8 mouse cellular contexts compared by ENCODE assay signal in the genomic region with DNA sequence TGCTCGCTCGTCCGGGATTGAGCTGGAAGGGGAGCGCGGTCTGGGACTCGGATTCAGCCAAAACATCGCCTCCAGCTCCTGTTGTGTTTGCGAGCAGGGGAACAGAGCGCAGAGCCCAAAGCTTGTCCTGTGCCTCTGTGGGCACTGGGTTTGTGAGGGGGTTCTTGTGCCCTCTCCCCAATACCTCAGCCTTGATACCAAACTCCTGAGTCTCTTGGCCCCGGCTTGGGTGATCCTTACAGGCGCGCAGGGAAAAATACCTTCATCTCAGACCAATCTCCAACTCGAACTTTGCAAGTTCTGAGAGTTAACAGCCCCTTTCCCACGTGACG. TPM values are rescaled to one million over a fixed set of nuclear protein-coding genes. Genes with fewer than 3 reads are reported as not detected.
A peak's percentile ranks its signal among the peaks of the same experiment; 100 is the strongest.
DNase-seq lines count a peak whose midpoint lies in the region; ATAC-seq lines count a peak whose summit lies in the region.

No protein-coding gene starts in this region.

- H3K4me2 ChIP-seq in neural tube, embryonic 11.5 days (ENCODE audit: low read depth) = peak overlapping the region; percentile 74
- peak overlapping the region; percentile 79 for H3K4me2 ChIP-seq in limb, embryonic 12.5 days
- peak overlapping the region; percentile 78 for H3K4me2 ChIP-seq in stomach, embryonic 14.5 days (replicated peaks; ENCODE audit: low read depth, low read length)

- peak; percentile 53 for DNase-seq in embryo, embryonic 10 days (ENCODE audit: low spot score)
- no peak for DNase-seq in embryo, embryonic 9.5 days (ENCODE audit: extremely low spot score)
- DNase-seq in neural tube, embryonic 11.5 days (ENCODE audit: low spot score) = no peak
- DNase-seq in neural tube, embryonic 10.5 days (ENCODE audit: extremely low spot score, low spot score) = no peak
- no peak for DNase-seq in frontal cortex, postnatal 36 days (ENCODE audit: low spot score in 2 of 2)
- DNase-seq in T-cell, adult 2 months (ENCODE audit: low spot score) = no peak

- 0 out of 2 replicates have a peak overlapping the region, but pooled peaks have one; percentile 24 for H3K27ac ChIP-seq in neural tube, embryonic 11.5 days (ENCODE audit: low read depth, low read length)
- peak overlapping the region; percentile 95 for H3K27ac ChIP-seq in limb, embryonic 12.5 days
- peak overlapping the region; percentile 95 for H3K27ac ChIP-seq in stomach, embryonic 14.5 days (ENCODE audit: low read length)

- H3K4me1 ChIP-seq in neural tube, embryonic 11.5 days (ENCODE audit: control insufficient read depth, insufficient read depth, low read length) = peaks cover 7% of the 10 kb centered on the region
- peaks cover 50% of the 10 kb centered on the region for H3K4me1 ChIP-seq in limb, embryonic 12.5 days (replicated peaks)
- H3K4me1 ChIP-seq in stomach, embryonic 14.5 days (ENCODE audit: control insufficient read depth, insufficient read depth, low read length) = peaks cover 18% of the 10 kb centered on the region

- H3K36me3 ChIP-seq in neural tube, embryonic 11.5 days (ENCODE audit: control insufficient read depth, insufficient read depth, low read length) = no peaks in the 10 kb centered on the region
- H3K36me3 ChIP-seq in limb, embryonic 12.5 days = no peaks in the 10 kb centered on the region
- H3K36me3 ChIP-seq in stomach, embryonic 14.5 days (ENCODE audit: control insufficient read depth, insufficient read depth, low read length) = no peaks in the 10 kb centered on the region

- H3K9ac ChIP-seq in neural tube, embryonic 11.5 days (ENCODE audit: low read length) = peak overlapping the region; percentile 68
- H3K9ac ChIP-seq in limb, embryonic 12.5 days (replicated peaks) = peak overlapping the region; percentile 95
- peak overlapping the region; percentile 84 for H3K9ac ChIP-seq in stomach, embryonic 14.5 days (replicated peaks; ENCODE audit: low read depth, low read length)

- H3K27me3 ChIP-seq in neural tube, embryonic 11.5 days (ENCODE audit: control insufficient read depth, insufficient read depth, low read length) = no peaks in the 10 kb centered on the region
- no peaks in the 10 kb centered on the region for H3K27me3 ChIP-seq in limb, embryonic 12.5 days
- H3K27me3 ChIP-seq in stomach, embryonic 14.5 days (ENCODE audit: control insufficient read depth, insufficient read depth, low read length) = no peaks in the 10 kb centered on the region

- no peaks in the 10 kb centered on the region for H3K9me3 ChIP-seq in neural tube, embryonic 11.5 days (ENCODE audit: control insufficient read depth, low read length)
- no peaks in the 10 kb centered on the region for H3K9me3 ChIP-seq in limb, embryonic 12.5 days
- H3K9me3 ChIP-seq in stomach, embryonic 14.5 days (ENCODE audit: control insufficient read depth, low read depth, low read length) = no peaks in the 10 kb centered on the region

- ATAC-seq in neural tube, embryonic 11.5 days (ENCODE audit: insufficient read depth, low FRiP score, low TSS enrichment) = no peak
- ATAC-seq in limb, embryonic 12.5 days (ENCODE audit: insufficient number of reproducible peaks, insufficient read depth, low FRiP score, low TSS enrichment, low read depth) = no peak
- ATAC-seq in stomach, embryonic 14.5 days (ENCODE audit: insufficient number of reproducible peaks, insufficient read depth, low FRiP score, low read depth) = no peak

- WGBS in neural tube, embryonic 11.5 days = under 1% methylated on average over 15 of the region's 15 CpGs
- under 1% methylated on average over 15 of the region's 15 CpGs for WGBS in limb, embryonic 12.5 days
- WGBS in stomach, embryonic 14.5 days = 1% methylated on average over 15 of the region's 15 CpGs

- H3K4me3 ChIP-seq in neural tube, embryonic 11.5 days (ENCODE audit: low read depth, low read length) = peak overlapping the region; percentile 60
- peak overlapping the region; percentile 86 for H3K4me3 ChIP-seq in limb, embryonic 12.5 days (replicated peaks)
- peak overlapping the region; percentile 93 for H3K4me3 ChIP-seq in stomach, embryonic 14.5 days (ENCODE audit: low read depth, low read length)

RNA-seq across cellular contexts. Expression of a gene that starts 0.7 kb away (rescaled TPM):
- 7.5 and 8.4 TPM in 2 replicates for polyA plus RNA-seq in neural tube, embryonic 11.5 days (2014; fragmentation: Nextera tagmentation; extraction: Ambion mirVana)
- polyA plus RNA-seq in limb, embryonic 12.5 days (2016; fragmentation: Nextera tagmentation; extraction: Ambion mirVana) = 9.6 and 11.4 TPM in 2 replicates
- polyA plus RNA-seq in stomach, embryonic 14.5 days (2014; fragmentation: Nextera tagmentation; extraction: Ambion mirVana) = 11.2 and 14.3 TPM in 2 replicates

RNA-seq across cellular contexts. Expression of a gene that starts 40.9 kb away (rescaled TPM):
- polyA plus RNA-seq in neural tube, embryonic 11.5 days (2014; fragmentation: Nextera tagmentation; extraction: Ambion mirVana) = 90.0 and 93.2 TPM in 2 replicates
- polyA plus RNA-seq in limb, embryonic 12.5 days (2016; fragmentation: Nextera tagmentation; extraction: Ambion mirVana) = 100 and 101 TPM in 2 replicates
- polyA plus RNA-seq in stomach, embryonic 14.5 days (2014; fragmentation: Nextera tagmentation; extraction: Ambion mirVana) = 89.3 and 91.6 TPM in 2 replicates

Comparison
In these comparisons a context has a peak if more than half of its experiments do, and no peak if none do; other contexts are left out.
1. H3K27ac ChIP-seq: peak in every context shown above with its lines; median percentile 95 in limb, embryonic 12.5 days; 95 in stomach, embryonic 14.5 days; 24 in neural tube, embryonic 11.5 days.